Mouse (Mus musculus) intestine, embryonic 15.5 days (tissue): ENCODE data around the gene Sytl3. TPM values are rescaled to one million over a fixed set of nuclear protein-coding genes. Genes with fewer than 3 reads are reported as not detected.
A peak's percentile ranks its signal among the peaks of the same experiment; 100 is the strongest.
"Not testable (repeated sequence)": the region's sequence is repeated elsewhere in the genome, so short reads cannot be mapped to it uniquely, and the experiment has no call there.

Experiments used
- ATAC-seq: fragments of 200-750 bp; cut with Nextera tagmentation; 2 replicates; pipeline ENCODE4 v1.8.0; 2017; ENCODE audit warnings: moderate TSS enrichment, moderate library complexity
- H3K27ac ChIP-seq: fragments of 300-500 bp; sonication (generic); 2 replicates; pipeline ENCODE4 v1.5.1; 2015; ENCODE audit warnings: mild to moderate bottlenecking, inconsistent platforms
- H3K27me3 ChIP-seq: fragments of 300-500 bp; sonication (generic); replicated peaks from 2 replicates; pipeline ENCODE4 v1.6.1; 2015; ENCODE audit warnings: inconsistent platforms
- H3K36me3 ChIP-seq: fragments of 300-500 bp; sonication (generic); 2 replicates; pipeline ENCODE4 v1.6.1; 2015; ENCODE audit warnings: inconsistent platforms
- H3K4me1 ChIP-seq: fragments of 300-500 bp; sonication (generic); replicated peaks from 2 replicates; pipeline ENCODE4 v1.6.1; 2015; ENCODE audit warnings: inconsistent platforms
- H3K4me2 ChIP-seq: fragments of 300-500 bp; sonication (generic); replicated peaks from 2 replicates; pipeline ENCODE4 v1.6.1; 2015; ENCODE audit warnings: mild to moderate bottlenecking, inconsistent platforms
- H3K4me3 ChIP-seq: fragments of 300-500 bp; sonication (generic); replicated peaks from 2 replicates; pipeline ENCODE4 v1.5.1; 2015; ENCODE audit warnings: inconsistent platforms
- H3K9ac ChIP-seq: fragments of 300-500 bp; sonication (generic); 2 replicates; pipeline ENCODE4 v1.6.1; 2015; ENCODE audit warnings: inconsistent platforms
- H3K9me3 ChIP-seq: fragments of 300-500 bp; sonication (generic); 2 replicates; pipeline ENCODE4 v1.6.1; 2016; ENCODE audit warnings: inconsistent platforms
- WGBS: fragments of 180-500 bp; shearing (Covaris S2); methylation state at CpG from one replicate; pipeline ENCODE4 v1.1.7; 2015; 5-methylcytosine and 5-hydroxymethylcytosine counted together
- polyA plus RNA-seq: library from polyadenylated mRNA; unstranded; fragments of >200 nt; fragmentation: Nextera tagmentation; extraction: Ambion mirVana; gene quantifications from 2 replicates; pipeline ENCODE4 v1.2.1, GENCODE M21; 2015

Sytl3 gene
- polyA plus RNA-seq, 1 experiment from 2014 or later: 1.9 TPM

GRCm38 (mm10) chr17:6703381-6704270 lies 44.7 kb downstream of the Sytl3 start:
- not testable (repeated sequence) for H3K4me2 ChIP-seq, H3K27ac ChIP-seq, H3K27me3 ChIP-seq, H3K4me3 ChIP-seq, ATAC-seq, H3K36me3 ChIP-seq, H3K9me3 ChIP-seq, H3K9ac ChIP-seq, H3K4me1 ChIP-seq
- 65% methylated on average over 8 of the region's 9 CpGs for WGBS

- WGBS: 80% methylated on average over 5 of the region's 5 CpGs
- H3K9me3 ChIP-seq, H3K4me1 ChIP-seq, ATAC-seq, H3K4me2 ChIP-seq, H3K9ac ChIP-seq, H3K4me3 ChIP-seq, H3K27me3 ChIP-seq, H3K27ac ChIP-seq, H3K36me3 ChIP-seq: not testable (repeated sequence)
These were observed 47.6 kb downstream of the Sytl3 start for GRCm38 (mm10) chr17:6706448-6706847.

- H3K9me3 ChIP-seq, H3K9ac ChIP-seq, H3K27ac ChIP-seq, H3K36me3 ChIP-seq, H3K4me3 ChIP-seq, H3K4me1 ChIP-seq, H3K4me2 ChIP-seq, H3K27me3 ChIP-seq, ATAC-seq: not testable (repeated sequence)
- 88% methylated on average over 5 of the region's 5 CpGs for WGBS
These were observed 48.5 kb downstream of the Sytl3 start for GRCm38 (mm10) chr17:6707422-6707821.

- not testable (repeated sequence) for H3K27me3 ChIP-seq, H3K9ac ChIP-seq, H3K4me1 ChIP-seq, H3K36me3 ChIP-seq, H3K9me3 ChIP-seq, H3K4me2 ChIP-seq, H3K27ac ChIP-seq, H3K4me3 ChIP-seq, ATAC-seq
- WGBS: 82% methylated on average over 2 of the region's 2 CpGs
These were observed 49.3 kb downstream of the Sytl3 start for GRCm38 (mm10) chr17:6708194-6708593.

- not testable (repeated sequence) for H3K9me3 ChIP-seq, ATAC-seq, H3K4me2 ChIP-seq, H3K9ac ChIP-seq, H3K36me3 ChIP-seq, H3K4me3 ChIP-seq, H3K27me3 ChIP-seq, H3K4me1 ChIP-seq, H3K27ac ChIP-seq
- WGBS: 66% methylated on average over 2 of the region's 2 CpGs
These were observed 54.6 kb downstream of the Sytl3 start for GRCm38 (mm10) chr17:6713483-6713882.

GRCm38 (mm10) chr17:6713944-6714343 lies 55.1 kb downstream of the Sytl3 start:
- not testable (repeated sequence) for H3K4me2 ChIP-seq, H3K36me3 ChIP-seq, H3K27ac ChIP-seq, H3K27me3 ChIP-seq, H3K9ac ChIP-seq, H3K4me1 ChIP-seq, H3K9me3 ChIP-seq, H3K4me3 ChIP-seq
- peak; percentile 68; the same call in 1 of the 2 replicates for ATAC-seq
- 68% methylated on average over 8 of the region's 8 CpGs for whole genome bisulfite sequencing

GRCm38 (mm10) chr17:6727996-6728610 lies 69.2 kb downstream of the Sytl3 start:
- H3K27ac ChIP-seq: peak overlapping the region; percentile 78
- H3K4me2 ChIP-seq: no peak overlapping the region
- no peak overlapping the region for H3K4me3 ChIP-seq
- peaks cover 6% of the 10 kb centered on the region; the same call in 1 of the 2 replicates for H3K4me1 ChIP-seq
- no peak overlapping the region for H3K9ac ChIP-seq
- no peaks in the 10 kb centered on the region for H3K36me3 ChIP-seq
- peak; percentile 96 for ATAC-seq
- 75% methylated on average over 12 of the region's 12 CpGs for WGBS
- no peaks in the 10 kb centered on the region for H3K9me3 ChIP-seq
- H3K27me3 ChIP-seq: no peaks in the 10 kb centered on the region

GRCm38 (mm10) chr17:6729244-6729742 lies 70.4 kb downstream of the Sytl3 start:
- Histone ChIP-seq H3K36me3 (no peaks in the 10 kb centered on the region), H3K4me2 (no peak overlapping the region), H3K9me3 (no peaks in the 10 kb centered on the region), H3K9ac (no peak overlapping the region), H3K4me1 (peaks cover 6% of the 10 kb centered on the region; the same call in 1 of the 2 replicates), H3K4me3 (no peak overlapping the region), H3K27me3 (no peaks in the 10 kb centered on the region), H3K27ac (peak overlapping the region; percentile 60)
- ATAC-seq: no peak
- 33% methylated on average over 6 of the region's 6 CpGs for WGBS

GRCm38 (mm10) chr17:6731132-6731531 lies 72.2 kb downstream of the Sytl3 start:
- 71% methylated on average over 8 of the region's 8 CpGs for WGBS
- H3K27ac ChIP-seq: peak overlapping the region; percentile 58
- peak; percentile 19; the same call in 1 of the 2 replicates for ATAC-seq

GRCm38 (mm10) chr17:6731634-6732033 lies 72.7 kb downstream of the Sytl3 start:
- Histone ChIP-seq H3K27ac (peak overlapping the region; percentile 58; the same call in 1 of the 2 replicates), H3K36me3 (no peaks in the 10 kb centered on the region), H3K27me3 (no peaks in the 10 kb centered on the region), H3K4me3 (no peak overlapping the region), H3K9me3 (no peaks in the 10 kb centered on the region), H3K4me1 (peaks cover 6% of the 10 kb centered on the region; the same call in 1 of the 2 replicates), H3K9ac (no peak overlapping the region), H3K4me2 (no peak overlapping the region)
- WGBS: 76% methylated on average over 12 of the region's 12 CpGs
- peak; percentile 51 for ATAC-seq

More at GRCm38 (mm10) chr17:6731132-6731531, 72.2 kb downstream of the Sytl3 start:
- H3K9me3 ChIP-seq: no peaks in the 10 kb centered on the region
- H3K4me3 ChIP-seq: no peak overlapping the region
- no peak overlapping the region for H3K9ac ChIP-seq
- no peaks in the 10 kb centered on the region for H3K36me3 ChIP-seq
- no peaks in the 10 kb centered on the region for H3K27me3 ChIP-seq
- no peak overlapping the region for H3K4me2 ChIP-seq
- H3K4me1 ChIP-seq: peaks cover 6% of the 10 kb centered on the region; the same call in 1 of the 2 replicates

GRCm38 (mm10) chr17:6732665-6733064 lies 73.8 kb downstream of the Sytl3 start:
- Histone ChIP-seq H3K36me3 (no peaks in the 10 kb centered on the region), H3K4me3 (no peak overlapping the region), H3K9me3 (no peaks in the 10 kb centered on the region), H3K4me1 (peaks cover 6% of the 10 kb centered on the region; the same call in 1 of the 2 replicates), H3K27me3 (no peaks in the 10 kb centered on the region), H3K9ac (no peak overlapping the region), H3K4me2 (no peak overlapping the region), H3K27ac (no peak overlapping the region)
- ATAC-seq: no peak
- 93% methylated on average over 4 of the region's 4 CpGs for WGBS

GRCm38 (mm10) chr17:6733322-6733875 lies 74.5 kb downstream of the Sytl3 start:
- Histone ChIP-seq H3K36me3 (no peaks in the 10 kb centered on the region), H3K27ac (no peak overlapping the region), H3K4me3 (no peak overlapping the region), H3K4me2 (no peak overlapping the region), H3K27me3 (no peaks in the 10 kb centered on the region), H3K4me1 (peaks cover 6% of the 10 kb centered on the region; the same call in 1 of the 2 replicates), H3K9ac (no peak overlapping the region), H3K9me3 (no peaks in the 10 kb centered on the region)
- no peak for ATAC-seq
- WGBS: 88% methylated on average over 10 of the region's 10 CpGs
